Mouse (Mus musculus): ENCODE results near the gene B020031M17Rik. TPM values are rescaled to one million over a fixed set of nuclear protein-coding genes. Genes with fewer than 3 reads are reported as not detected.
"Not testable (repeated sequence)": the region's sequence is repeated elsewhere in the genome, so short reads cannot be mapped to it uniquely, and the experiment has no call there.

The B020031M17Rik gene
- total RNA-seq (2021): not detected
- long read RNA-seq, experiment 1: 0 reads
- long read RNA-seq, experiment 2: 0 reads

- not testable (repeated sequence) for DNase-seq (ENCODE audit: low spot score in 2 of 2)
Observed at GRCm38 (mm10) chr13:119950706-119951105, at the start of gene B020031M17Rik. TSS of gene B020031M17Rik (minus strand) at chr13:119950806.

GRCm38 (mm10) chr13:119999215-119999614 is 48.6 kb upstream of the B020031M17Rik start:
- not testable (repeated sequence) for DNase-seq (ENCODE audit: low spot score in 2 of 2)

GRCm38 (mm10) chr13:119998442-119999086 is 48.0 kb upstream of the B020031M17Rik start:
- DNase-seq (ENCODE audit: low spot score in 2 of 2): not testable (repeated sequence)

GRCm38 (mm10) chr13:119991917-119992496 is 41.4 kb upstream of the B020031M17Rik start:
- not testable (repeated sequence) for DNase-seq (ENCODE audit: low spot score in 2 of 2)

- not testable (repeated sequence) for DNase-seq (ENCODE audit: low spot score in 2 of 2)
Observed at GRCm38 (mm10) chr13:119991264-119991663, 40.7 kb upstream of the B020031M17Rik start.

- not testable (repeated sequence) for DNase-seq (ENCODE audit: low spot score in 2 of 2)
Observed at GRCm38 (mm10) chr13:119969163-119969562, 18.6 kb upstream of the B020031M17Rik start.

- DNase-seq (ENCODE audit: low spot score in 2 of 2): not testable (repeated sequence)
Observed at GRCm38 (mm10) chr13:119968193-119968592, 17.6 kb upstream of the B020031M17Rik start.

GRCm38 (mm10) chr13:119965968-119966367 is 15.4 kb upstream of the B020031M17Rik start:
- DNase-seq (ENCODE audit: low spot score in 2 of 2): not testable (repeated sequence)

GRCm38 (mm10) chr13:119965302-119965952 is 14.8 kb upstream of the B020031M17Rik start:
- not testable (repeated sequence) for DNase-seq (ENCODE audit: low spot score in 2 of 2)

- not testable (repeated sequence) for DNase-seq (ENCODE audit: low spot score in 2 of 2)
Observed at GRCm38 (mm10) chr13:119962856-119963255, 12.2 kb upstream of the B020031M17Rik start.

- DNase-seq (ENCODE audit: low spot score in 2 of 2): not testable (repeated sequence)
Observed at GRCm38 (mm10) chr13:119955567-119955966, 5.0 kb upstream of the B020031M17Rik start.

GRCm38 (mm10) chr13:119955089-119955488 is 4.5 kb upstream of the B020031M17Rik start:
- DNase-seq (ENCODE audit: low spot score in 2 of 2): not testable (repeated sequence)

- not testable (repeated sequence) for DNase-seq (ENCODE audit: low spot score in 2 of 2)
Observed at GRCm38 (mm10) chr13:119929172-119929571, 21.4 kb downstream of the B020031M17Rik start, which contains the start of gene Gm21761. TSS of gene Gm21761 (minus strand) at chr13:119929272.

- not testable (repeated sequence) for DNase-seq (ENCODE audit: low spot score in 2 of 2)
Observed at GRCm38 (mm10) chr13:119924597-119925340, 25.8 kb downstream of the B020031M17Rik start.

- DNase-seq (ENCODE audit: low spot score in 2 of 2): not testable (repeated sequence)
Observed at GRCm38 (mm10) chr13:119916966-119917722, 33.5 kb downstream of the B020031M17Rik start.

GRCm38 (mm10) chr13:119916449-119916848 is 34.2 kb downstream of the B020031M17Rik start:
- not testable (repeated sequence) for DNase-seq (ENCODE audit: low spot score in 2 of 2)

Measured in adrenal gland, postnatal 4 days (tissue).